Mouse (Mus musculus) adrenal gland, postnatal 10 days (tissue): ENCODE results near the gene Rad51b. TPM values are rescaled to one million over a fixed set of nuclear protein-coding genes. Genes with fewer than 3 reads are reported as not detected.

Experiments
- DNase-seq: peaks from one replicate; pipeline ENCODE4 v3.0.0; 2021; ENCODE audit warnings: mixed read lengths
- total RNA-seq, 2 experiments: library from RNA; stranded (reverse); gene quantifications; 2 replicates each; pipeline ENCODE4 v1.2.3; 2021

Rad51b gene
- total RNA-seq, 2 experiments from 2014 or later = 1.6 to 3.0 TPM

GRCm38 (mm10) chr12:79691929-79692862 lies 395.1 kb downstream of the Rad51b start:
- no peak for DNase-seq

GRCm38 (mm10) chr12:79695832-79696434 lies 398.9 kb downstream of the Rad51b start:
- no peak for DNase-seq

- DNase-seq = no peak
Measured at GRCm38 (mm10) chr12:79703555-79703954, 406.5 kb downstream of the Rad51b start.

DNA sequence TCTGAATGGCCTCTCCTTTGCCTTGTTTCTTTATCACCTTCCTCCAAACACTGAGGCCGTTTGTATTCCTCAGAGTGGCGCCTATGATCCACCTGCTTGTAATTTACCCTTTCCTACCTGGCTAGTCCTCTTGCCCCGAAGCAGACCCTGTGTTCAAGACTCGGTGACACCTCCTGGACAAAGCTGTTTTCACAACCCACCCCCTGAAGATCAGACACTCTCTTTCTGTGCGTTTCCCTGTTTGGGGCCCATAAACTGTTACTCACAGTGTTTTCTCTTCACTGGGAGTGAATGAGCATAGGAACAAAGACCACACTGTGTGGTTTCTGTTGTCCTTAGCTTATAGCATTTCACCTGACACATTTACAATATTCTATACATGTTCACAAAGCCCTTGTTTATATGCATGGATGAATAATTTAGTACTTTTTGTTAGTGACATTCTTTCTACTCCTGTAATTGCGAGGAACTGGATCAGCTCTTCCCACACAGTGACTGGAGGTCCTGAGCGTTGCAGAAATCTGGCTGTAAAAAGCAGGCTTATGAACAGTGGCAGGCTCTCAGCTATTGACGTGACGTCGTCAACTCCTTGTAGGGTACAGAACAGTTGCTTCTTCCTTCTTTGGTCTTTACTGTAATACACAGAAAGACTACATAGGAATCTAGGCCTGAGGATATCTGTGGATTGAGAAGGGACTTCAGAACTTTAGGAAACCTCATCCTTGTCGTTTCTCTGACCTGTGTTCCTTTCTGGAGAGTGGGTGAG lies 408.6 kb downstream of the Rad51b start:
- no peak for DNase-seq

DNA sequence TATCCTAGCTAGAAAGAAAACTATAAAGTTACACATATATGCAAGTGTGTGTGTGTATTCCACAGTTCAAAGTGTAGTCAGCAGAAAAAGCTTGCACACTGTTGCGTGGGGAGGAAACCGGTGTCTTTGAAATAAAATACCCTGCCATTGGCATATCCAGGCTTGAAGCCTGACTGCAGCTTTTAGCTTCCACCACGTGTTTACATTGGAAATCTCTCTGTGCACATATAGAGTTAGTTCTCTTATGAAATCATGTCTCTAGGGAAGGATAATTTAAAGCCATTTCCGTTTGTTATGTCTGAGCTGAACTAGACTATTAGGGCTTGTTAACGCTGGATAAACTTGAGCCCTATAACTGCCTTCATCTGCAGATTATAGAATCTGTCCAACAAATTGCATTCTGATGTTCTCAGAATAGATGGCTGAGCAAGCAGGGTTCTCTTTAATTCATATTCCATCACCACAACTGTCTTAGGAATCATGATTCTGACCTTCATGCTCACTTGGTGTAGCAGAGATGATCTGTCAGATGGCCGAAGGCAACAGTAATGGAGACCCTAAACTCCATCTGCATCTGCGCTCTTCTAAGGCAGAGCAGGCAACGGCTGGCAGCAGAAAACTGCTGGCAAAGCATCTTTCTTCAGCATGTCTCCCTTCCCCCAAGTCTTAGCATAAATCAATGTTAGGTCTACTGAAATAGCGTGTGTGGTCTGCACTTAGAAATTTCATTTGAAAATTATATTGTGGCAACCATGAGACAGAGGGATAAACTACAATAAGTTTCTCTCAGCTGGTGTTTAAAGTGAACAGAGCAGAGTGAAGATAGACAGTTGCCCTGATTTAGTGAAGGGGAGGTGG lies 410.7 kb downstream of the Rad51b start:
- no peak for DNase-seq

DNA sequence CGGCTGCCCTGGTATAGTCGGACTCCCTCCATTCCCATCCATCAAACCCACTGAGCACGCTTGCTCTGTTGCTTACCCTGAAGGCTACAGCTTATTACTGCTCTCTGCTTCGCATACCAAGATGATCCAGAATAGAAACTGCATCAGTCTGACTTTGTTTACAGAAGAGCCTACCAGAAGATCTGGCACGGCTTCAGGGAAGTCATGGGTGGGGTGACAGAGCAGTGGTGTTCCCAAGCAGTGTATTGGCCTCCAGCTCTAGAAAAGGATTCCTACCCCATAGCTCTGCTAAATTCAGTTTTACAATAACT lies 411.3 kb downstream of the Rad51b start:
- no peak for DNase-seq

GRCm38 (mm10) chr12:79713286-79713685 lies 416.2 kb downstream of the Rad51b start:
- no peak for DNase-seq

GRCm38 (mm10) chr12:79714484-79714883 lies 417.4 kb downstream of the Rad51b start:
- no peak for DNase-seq

DNA sequence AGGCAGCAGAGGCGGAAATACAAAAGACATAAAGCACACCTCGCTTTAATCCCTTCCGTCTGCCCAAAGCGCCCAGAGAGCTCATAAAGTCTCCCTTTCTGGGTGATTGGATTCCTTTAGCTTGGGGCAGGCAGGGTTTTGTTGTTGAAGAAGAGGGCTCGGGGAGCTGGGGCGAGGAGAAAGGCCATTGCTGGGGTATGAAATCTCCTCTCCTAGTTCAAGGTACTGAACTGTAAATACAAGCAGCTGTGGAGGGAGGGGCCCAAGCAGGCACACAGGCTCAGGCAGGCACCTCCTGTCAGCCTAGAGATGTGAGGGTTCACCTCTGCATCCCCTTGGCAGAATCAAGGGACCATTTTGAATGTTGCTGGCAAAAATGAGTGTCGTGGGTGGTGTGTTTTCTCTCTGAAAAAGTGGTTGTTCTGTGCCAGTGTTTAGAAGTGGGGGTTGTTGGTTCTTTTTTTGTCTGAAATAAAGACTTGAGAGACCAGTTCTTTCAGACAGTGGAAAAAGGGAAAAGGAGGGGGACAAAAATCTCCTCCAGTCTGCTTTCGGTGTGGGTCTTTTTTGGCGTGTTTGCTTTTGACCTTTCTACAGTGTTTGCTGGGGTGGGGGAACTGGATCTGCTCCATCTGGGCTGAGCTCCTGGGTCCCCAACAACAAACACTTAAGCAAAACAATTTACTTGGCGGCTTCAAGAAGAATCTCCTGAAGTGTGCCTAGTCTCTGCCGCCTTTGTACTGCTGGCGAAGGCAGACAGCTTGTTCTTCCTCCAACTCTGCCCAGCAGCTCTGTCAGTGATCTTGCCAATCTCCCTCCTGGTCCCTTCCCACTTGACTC lies 418.6 kb downstream of the Rad51b start:
- no peak for DNase-seq

- no peak for DNase-seq
Measured at GRCm38 (mm10) chr12:79719091-79719846, 422.2 kb downstream of the Rad51b start.

- DNase-seq = no peak
Measured at GRCm38 (mm10) chr12:79719847-79720201, 422.7 kb downstream of the Rad51b start.

DNA sequence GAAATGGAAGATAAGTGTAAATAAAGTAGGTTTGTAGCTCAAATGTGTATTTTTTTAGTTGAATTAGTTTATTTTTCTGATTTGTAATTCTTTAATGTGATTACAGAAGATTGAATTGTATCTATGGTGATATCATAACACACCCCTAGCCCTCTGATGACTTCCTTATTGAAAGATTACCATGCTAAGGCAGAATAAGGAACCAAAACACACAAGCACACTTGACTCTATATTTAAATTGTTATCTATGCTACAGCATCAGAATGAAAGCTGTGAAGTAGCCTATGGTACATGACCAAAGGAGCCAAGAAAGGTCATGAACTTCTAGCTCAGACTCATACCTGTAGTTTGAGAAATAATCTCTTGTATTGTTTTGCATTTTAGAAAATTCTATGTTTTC lies 427.8 kb downstream of the Rad51b start:
- no peak for DNase-seq

GRCm38 (mm10) chr12:79725711-79726110 lies 428.6 kb downstream of the Rad51b start:
- DNase-seq = no peak

DNA sequence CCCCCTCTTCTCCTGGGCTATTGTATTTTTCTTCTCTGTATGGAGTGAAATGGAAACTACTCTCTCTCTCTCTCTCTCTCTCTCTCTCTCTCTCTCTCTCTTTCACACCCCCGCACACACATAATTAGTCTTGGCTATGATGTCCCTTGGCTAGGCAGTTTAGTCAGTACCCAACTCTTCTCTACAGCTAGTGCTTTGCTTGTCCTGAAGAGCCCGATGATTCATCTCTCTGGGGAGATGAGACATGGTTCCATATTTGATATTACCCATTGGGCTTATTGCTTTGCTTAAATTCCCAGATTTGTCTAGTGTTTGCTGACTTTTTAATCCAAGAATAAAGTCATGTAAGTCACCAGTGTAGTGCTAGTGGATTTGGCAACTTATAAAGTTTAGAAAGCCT lies 429.0 kb downstream of the Rad51b start:
- no peak for DNase-seq

DNA sequence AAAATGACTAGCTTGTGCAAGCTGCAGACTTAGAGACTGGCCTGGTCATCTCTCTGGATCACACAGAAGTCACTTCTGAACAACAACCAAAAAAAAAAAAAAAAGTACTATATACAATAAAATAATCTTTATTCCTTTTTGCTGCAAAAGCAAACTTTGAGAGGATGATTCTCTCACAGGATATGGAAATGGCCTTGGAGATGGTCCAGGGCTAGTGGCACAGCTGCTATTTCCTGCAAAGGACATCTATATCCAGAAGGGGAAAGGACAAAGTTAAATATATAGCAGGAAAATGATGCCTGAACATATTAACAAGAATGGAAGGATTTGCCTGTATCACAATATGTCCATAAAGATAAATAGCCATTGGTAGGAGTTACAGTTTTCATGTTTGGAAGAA lies 429.9 kb downstream of the Rad51b start:
- DNase-seq = no peak

DNA sequence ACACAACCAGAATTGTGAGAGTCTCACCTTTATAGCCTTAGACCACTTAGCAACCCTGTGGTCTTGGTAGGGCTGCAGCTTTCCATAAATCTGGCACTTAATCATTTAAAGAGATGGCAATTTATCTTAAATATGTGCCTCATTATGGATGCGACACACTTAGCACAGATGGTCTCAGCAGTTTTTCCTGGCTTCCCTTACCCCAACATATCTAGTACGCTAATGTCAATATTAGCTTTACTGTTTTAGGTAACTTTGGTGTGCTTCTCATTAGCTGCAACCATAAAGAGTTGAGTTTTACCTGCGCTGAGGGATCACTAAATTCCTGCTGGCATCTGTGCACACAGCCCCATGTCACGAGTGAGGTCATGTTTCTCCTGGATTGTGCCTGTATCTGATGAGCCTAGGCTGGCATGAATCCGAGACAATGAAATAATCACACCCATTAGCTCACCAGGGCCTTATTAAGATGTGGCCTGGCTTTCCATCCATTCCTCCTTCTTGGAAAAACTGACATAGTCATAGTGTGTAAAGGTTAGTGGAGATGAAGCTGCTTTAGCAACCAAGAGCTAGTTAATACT lies 432.9 kb downstream of the Rad51b start:
- DNase-seq = no peak

DNA sequence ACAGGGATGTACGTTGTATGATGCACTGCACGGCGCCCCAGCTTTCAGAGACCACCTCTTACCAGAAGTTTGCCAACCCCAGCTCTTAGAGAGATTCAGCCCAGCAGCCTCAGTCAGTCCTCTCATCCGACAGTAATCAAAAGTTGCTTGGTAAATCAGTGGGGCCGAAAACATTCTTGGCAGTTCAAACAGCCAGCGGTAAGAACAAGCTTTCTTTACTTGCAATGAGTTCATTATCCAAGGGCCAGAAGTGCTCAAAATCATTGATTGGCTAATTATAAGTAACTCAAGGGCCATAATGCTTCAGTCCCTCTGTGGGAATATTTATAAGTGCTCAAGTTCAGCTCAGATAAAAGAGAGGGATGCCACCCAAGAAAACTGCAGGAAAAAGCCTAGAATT lies 434.8 kb downstream of the Rad51b start:
- DNase-seq = no peak

- DNase-seq = no peak
Measured at GRCm38 (mm10) chr12:79732355-79733115, 435.5 kb downstream of the Rad51b start.

- no peak for DNase-seq
Measured at GRCm38 (mm10) chr12:79735341-79735785, 438.3 kb downstream of the Rad51b start.
